Mouse (Mus musculus) c-Kit-negative CD71-positive TER-119-positive erythroid progenitor cells, embryonic 14.5 days (primary cell): Measurements from ENCODE around the gene Ttyh2.
"Not testable (repeated sequence)": the region's sequence is repeated elsewhere in the genome, so short reads cannot be mapped to it uniquely, and the experiment has no call there.

Experiments
- DNase-seq: peaks from one replicate; pipeline ENCODE4 v3.0.0-alpha.2; 2013; ENCODE audit warnings: low read depth, low spot score

Gene Ttyh2

DNA sequence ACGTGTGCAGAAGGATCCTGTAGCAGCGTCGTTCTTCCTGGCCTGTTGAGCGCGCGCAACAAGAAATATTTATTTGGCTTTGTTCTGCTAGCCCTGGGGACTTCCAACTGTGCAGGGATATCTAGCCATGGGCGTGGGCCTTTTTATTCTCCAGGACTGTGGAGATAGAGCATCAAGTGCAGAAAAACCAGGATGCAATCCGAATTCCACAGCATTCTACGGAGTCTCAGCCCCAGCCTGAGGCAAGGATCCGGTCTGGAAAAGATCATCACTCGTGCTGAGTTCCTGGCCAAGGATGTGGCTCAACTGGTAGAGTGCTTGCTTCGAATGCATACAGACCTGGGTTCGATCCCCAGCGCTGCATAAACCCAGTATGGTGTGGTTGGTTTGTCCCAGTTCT is 13.1 kb upstream of the Ttyh2 start:
- DNase-seq, result no peak

DNA sequence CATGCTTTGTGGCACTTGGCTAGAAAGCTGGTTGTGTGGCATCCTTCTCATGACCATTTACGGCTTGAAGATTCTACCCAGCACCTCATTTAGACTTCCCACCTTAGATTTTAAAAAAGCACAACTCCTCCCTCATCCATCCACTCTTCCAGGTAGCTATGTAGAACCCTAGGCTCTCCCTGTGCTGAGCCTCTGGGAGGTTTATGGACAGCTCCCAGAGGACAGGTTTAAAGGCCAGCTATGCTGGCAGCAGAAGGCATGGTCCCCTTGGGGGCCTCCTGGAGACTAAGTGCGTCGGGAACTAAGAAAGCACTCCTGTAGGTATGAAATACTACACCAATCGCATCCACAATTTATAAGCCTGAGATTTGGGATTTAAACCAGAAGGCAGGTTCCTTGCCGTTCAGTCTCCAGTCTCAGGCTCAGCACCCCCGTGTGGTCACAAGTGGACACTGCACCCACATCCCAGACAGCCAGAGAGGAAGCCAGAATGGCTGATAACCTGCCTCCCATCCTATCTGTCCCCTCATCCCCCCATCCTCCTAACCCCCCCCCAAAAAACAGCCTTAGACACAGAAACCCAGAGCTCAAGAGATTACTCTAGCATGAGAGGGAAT is 12.4 kb upstream of the Ttyh2 start:
- DNase-seq, result no peak

- no peak for DNase-seq
Observed at GRCm38 (mm10) chr11:114664164-114664563, 11.1 kb upstream of the Ttyh2 start.

DNA sequence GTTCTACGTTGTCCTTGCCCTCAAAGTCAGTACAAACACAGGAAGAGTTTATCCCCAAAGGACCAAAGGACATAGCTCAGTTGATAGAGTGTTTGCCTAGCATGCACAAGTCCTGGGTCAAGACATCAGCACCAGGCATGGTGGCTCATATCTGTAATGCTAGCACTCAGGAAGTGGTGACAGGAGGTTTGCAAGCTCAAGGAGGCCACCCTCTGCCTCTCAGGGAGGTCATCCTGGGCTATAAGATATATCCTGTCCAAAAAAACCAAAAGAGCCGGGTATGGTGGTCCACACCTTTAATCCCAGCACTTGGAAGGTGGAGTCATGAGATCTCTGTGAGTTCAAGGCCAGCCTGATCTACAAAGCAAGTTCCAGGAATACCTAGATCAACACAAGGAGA is 9.8 kb upstream of the Ttyh2 start:
- no peak for DNase-seq

GRCm38 (mm10) chr11:114666786-114667185 is 8.4 kb upstream of the Ttyh2 start:
- DNase-seq, result no peak

DNA sequence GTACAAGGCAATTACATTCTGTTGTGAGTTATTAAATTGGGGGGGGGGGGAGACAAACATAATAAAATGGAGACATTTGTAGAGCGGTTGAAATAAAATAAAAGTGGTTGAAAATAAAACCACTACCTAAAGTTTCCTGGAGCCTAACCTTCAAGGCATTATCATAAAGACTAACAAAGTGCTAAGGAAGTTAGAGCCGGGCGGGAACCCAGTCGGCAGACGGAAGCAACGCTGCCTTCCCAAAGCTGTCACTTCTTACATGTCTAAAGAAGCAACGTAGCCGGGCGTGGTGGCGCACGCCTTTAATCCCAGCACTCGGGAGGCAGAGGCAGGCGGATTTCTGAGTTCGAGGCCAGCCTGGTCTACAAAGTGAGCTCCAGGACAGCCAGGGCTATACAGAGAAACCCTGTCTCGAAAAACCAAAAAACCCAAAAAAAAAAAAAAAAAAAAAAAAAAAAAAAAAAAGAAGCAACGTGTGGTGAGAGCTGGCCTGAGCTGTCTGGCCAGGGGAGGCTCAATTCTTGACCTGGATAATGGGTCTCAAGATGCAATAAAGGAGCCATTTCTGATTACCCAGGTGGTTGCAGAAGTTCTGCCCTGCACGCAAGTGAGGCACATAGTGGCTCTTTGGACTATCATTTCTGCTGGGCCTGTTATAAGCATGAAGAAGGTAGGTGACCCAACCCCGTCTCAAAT is 7.8 kb upstream of the Ttyh2 start:
- no peak for DNase-seq

DNA sequence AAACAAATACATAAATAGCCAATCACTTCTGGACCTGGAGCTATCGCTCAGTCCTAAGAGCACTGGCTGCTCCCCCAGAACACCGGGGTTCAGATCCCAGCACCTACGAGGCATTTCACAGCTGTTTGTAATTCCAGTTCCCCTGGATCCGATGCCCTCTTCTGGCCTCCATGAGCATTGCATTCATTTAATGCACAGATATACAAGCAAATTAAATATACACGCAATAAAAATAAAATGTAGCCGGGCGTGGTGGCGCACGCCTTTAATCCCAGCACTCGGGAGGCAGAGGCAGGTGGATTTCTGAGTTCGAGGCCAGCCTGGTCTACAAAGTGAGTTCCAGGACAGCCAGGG is 7.3 kb upstream of the Ttyh2 start:
- not testable (repeated sequence) for DNase-seq

DNA sequence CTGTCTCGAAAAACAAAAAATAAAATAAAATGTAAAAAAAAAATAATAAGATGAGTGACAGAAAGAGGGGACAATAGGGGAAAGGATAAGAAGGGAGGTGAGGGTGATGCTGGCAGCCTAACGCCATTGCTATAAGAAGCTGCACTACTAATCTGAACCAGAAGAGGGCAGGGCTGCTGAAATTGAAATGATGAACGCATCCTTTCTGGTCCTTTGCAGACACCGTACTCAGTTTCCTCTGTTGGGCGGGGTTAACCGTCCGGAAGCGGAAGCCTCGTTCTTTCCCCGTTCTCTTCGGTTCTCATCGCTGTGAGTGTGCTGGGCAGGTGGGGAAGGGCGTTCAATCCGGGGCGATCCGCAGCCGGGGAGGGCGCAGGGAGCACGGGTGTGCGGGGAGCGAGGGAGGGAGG is 6.9 kb upstream of the Ttyh2 start, which contains the start of gene Rpl38:
Gene Rpl38, plus strand, starts transcription at position 224 of the 410 bp plus-strand sequence.
- DNase-seq, result peak; percentile 93

- peak; percentile 49 for DNase-seq
Observed at GRCm38 (mm10) chr11:114668741-114669623, 6.2 kb upstream of the Ttyh2 start.

- DNase-seq, result no peak
Observed at GRCm38 (mm10) chr11:114669651-114670168, 5.5 kb upstream of the Ttyh2 start.

DNA sequence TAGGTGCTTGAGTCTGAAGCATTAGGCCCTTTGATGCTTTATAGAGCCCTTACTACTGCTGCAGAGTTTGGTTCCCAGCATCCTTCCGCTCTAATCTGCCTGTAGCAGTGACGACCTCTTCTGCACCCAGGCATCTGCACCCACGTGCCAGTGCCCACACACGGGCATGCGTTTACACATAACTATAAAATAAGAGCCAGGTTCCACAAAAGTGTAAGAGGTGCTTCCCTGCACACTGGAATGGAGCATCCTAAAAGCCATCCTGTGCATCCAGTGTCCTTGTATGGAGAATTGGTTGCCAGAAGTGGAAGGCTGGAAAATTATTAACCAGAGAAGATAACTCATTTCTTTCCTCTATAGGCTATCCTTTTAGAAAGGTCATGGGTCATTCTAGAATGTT is 4.1 kb upstream of the Ttyh2 start:
- no peak for DNase-seq

DNA sequence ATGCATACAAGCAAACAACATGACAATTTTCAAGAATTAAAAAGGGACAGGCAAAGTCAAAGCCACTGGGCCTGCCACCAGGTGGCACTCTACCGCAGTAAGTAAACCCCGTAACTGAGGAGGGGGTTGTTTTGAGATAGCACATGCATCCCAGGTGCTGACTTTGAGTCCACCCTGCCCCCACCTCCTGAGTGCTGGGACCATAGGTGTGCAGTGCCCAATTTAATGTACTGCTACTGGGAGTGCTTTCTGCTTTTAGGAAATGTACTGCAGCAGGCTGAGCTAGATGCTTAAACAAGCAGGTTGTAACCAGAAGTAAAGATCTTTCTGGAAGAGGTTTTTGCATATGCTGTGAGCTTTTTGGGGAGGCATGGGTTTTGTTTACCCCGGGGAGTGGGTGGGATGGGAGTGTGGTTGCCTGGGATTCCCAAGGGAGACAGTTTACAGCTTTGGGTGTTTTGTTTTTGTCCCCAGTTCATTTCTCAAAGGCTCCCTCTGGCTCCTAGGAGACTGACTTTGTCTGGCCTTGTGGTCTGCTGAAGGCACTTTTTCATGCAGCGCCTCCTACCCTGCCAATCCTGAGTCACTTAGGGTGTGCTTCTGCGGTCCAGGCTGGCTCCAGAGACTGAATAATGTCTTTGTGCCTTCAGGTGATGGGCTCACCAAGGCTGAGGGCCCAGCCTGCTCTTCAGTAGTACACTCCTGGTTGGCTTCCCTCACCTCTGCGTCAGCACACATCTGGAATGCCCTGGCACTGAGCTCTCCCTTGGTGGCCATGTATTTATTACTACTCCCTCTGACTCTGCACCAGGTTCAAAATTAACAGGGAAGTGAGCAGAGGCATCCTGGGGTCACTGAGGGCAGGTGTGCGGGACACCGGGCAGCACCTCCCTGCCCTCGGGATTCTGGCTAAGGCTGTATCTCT is 2.2 kb upstream of the Ttyh2 start:
- no peak for DNase-seq

GRCm38 (mm10) chr11:114673719-114674050 is 1.5 kb upstream of the Ttyh2 start:
- no peak for DNase-seq

GRCm38 (mm10) chr11:114674180-114674579 is 1.1 kb upstream of the Ttyh2 start:
- no peak for DNase-seq

- DNase-seq, result not testable (repeated sequence)
Observed at GRCm38 (mm10) chr11:114674796-114675195, 435 bp upstream of the Ttyh2 start.

DNA sequence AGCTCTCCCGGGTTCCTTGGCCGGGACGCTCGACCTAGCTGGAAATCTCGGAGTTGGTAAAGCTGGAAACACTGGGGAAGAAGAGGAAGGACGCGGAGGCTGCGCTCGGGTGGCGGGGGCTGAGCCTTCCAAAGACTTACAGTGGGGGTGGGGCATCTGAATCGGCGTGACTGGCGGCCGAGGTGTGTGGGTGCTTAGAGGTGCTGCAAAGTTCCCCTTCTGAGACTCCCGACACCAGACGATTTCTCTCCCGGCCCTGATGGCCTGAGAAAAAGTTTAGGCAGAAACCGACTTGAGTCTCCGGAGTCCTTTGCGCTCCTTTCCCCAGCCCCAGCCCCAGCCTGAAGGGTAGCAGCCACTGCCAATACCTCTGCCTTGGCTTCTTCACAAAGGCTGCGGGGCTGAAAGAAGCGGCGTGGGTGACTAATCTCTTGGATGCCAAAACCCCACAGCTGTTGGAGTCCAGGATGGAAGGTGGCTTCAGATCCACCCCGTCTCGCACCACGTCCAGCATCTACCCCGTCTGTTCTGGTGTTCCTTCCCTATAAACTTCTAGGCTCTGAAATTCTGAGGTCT is 683 bp downstream of the Ttyh2 start:
- DNase-seq, result no peak

DNA sequence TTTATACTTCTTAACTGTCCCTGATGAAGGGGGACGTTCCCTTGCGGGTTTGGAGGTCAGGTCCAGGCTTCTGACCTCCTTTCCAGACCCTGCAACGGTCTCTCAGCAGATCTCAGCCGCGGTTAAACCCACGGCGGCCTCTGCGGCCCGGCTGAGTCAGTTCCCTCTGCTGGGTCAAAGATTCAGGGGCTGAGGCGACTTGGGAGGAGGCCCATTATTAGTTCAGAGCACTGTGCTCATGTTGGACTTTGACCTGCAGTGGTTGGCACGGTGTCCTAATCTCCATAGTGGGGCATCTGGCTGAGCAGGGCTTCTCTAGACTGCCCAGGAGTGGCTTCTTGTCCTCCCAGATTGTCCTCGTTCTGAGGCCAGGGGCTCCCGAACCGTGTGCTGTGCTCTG is 1.2 kb downstream of the Ttyh2 start:
- DNase-seq, result no peak

DNA sequence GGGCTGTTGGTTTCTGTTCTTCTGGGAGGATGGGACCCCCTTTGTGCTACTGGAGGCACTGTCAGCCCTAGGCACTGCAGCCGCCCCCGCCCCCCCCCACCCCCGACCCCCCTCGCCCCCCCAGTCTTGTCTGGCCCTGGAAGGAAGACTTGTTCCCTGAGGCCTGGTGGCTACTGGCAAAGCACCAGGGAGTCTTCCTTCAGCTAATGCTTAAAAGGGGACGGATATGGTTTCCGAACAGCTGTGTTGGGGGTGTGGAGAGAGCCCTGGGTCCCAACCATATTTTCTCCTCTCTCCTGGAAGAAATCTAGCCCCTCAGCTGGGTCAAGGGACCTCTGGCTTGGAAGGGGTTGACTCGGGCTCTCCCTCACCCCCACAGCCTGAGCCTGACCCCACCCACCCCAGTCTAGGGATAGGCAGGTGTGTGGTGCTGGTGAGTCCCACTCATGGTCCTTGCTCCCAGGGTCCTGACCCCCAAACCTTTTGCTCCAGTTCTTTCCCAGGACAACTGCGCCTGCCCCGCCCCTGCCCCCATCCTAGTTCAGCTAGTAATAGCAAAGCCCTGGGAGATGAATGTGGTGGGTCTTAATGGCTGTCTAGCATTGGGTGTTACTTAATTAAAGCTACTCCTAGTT is 1.8 kb downstream of the Ttyh2 start:
- DNase-seq, result no peak

DNA sequence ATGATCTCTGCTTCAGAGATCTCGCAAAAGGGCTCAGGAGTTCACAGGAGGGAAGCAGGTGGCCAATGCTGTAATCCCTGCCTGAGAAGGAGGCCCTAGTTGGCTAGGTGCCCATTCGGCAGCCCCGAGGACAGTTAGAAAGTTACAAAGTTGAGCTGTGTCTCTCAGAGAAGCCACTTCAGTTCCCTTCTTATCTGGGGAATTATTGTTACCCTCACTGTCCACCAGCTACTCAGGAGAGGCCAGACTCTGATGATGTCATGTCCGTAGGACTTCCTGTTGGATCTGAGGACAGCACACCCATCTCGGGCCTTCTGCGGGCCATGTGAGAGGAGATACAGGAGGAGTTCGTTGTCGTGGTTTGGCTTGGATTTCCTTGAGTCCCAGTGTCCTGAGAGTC is 4.4 kb downstream of the Ttyh2 start:
- DNase-seq, result no peak

GRCm38 (mm10) chr11:114680291-114680690 is 5.1 kb downstream of the Ttyh2 start:
- no peak for DNase-seq

GRCm38 (mm10) chr11:114681054-114681453 is 5.8 kb downstream of the Ttyh2 start:
- DNase-seq, result no peak
